Mouse (Mus musculus) ES-Bruce4 (cell line): ENCODE measurements around the gene Slc25a39. TPM values are rescaled to one million over a fixed set of nuclear protein-coding genes. Genes with fewer than 3 reads are reported as not detected.
A peak's percentile ranks its signal among the peaks of the same experiment; 100 is the strongest.

Source experiments
- H3K27ac ChIP-seq: 2 replicates; pipeline ENCODE4 v1.5.1; 2012; ENCODE audit warnings: low read length, inconsistent platforms; ENCODE audit not compliant: insufficient read depth
- H3K27me3 ChIP-seq: 2 replicates; pipeline ENCODE4 v1.6.1; 2012; ENCODE audit warnings: mild to moderate bottlenecking, low read length, inconsistent platforms; ENCODE audit not compliant: control insufficient read depth, poor library complexity, insufficient read depth, severe bottlenecking
- H3K36me3 ChIP-seq: 2 replicates; pipeline ENCODE4 v1.6.1; 2012; ENCODE audit warnings: inconsistent platforms, mild to moderate bottlenecking, low read length, moderate library complexity; ENCODE audit not compliant: control insufficient read depth, poor library complexity, insufficient read depth, severe bottlenecking
- H3K4me1 ChIP-seq: one replicate; pipeline ENCODE4 v1.8.1; 2011; ENCODE audit warnings: low read length; ENCODE audit not compliant: control insufficient read depth, insufficient read depth
- H3K4me3 ChIP-seq: 2 replicates; pipeline ENCODE4 v1.5.1; 2011; ENCODE audit warnings: low read depth, mild to moderate bottlenecking, low read length
- H3K9ac ChIP-seq: 2 replicates; pipeline ENCODE4 v1.6.1; 2012; ENCODE audit warnings: low read depth, mild to moderate bottlenecking, inconsistent platforms; ENCODE audit not compliant: poor library complexity, severe bottlenecking
- H3K9me3 ChIP-seq: replicated peaks from 2 replicates; pipeline ENCODE4 v1.6.1; 2012; ENCODE audit warnings: mild to moderate bottlenecking, low read length, inconsistent platforms; ENCODE audit not compliant: control insufficient read depth, poor library complexity, insufficient read depth, severe bottlenecking
- CTCF ChIP-seq: IDR thresholded peaks from one replicate; pipeline ENCODE4 v1.8.1; 2011; ENCODE audit warnings: low read depth, low read length
- EP300 ChIP-seq: IDR thresholded peaks from 2 replicates; pipeline ENCODE4 v1.6.1; 2011; ENCODE audit warnings: low read depth, low read length; ENCODE audit not compliant: insufficient read depth
- POLR2A ChIP-seq: IDR thresholded peaks from one replicate; pipeline ENCODE4 v1.8.1; 2011; ENCODE audit warnings: low read length; ENCODE audit not compliant: insufficient read depth
- polyA plus RNA-seq: library from polyadenylated mRNA; stranded (reverse); fragments of >200 nt; gene quantifications from 2 replicates; pipeline ENCODE4 v1.2.4, GENCODE M21; 2011; ENCODE audit warnings: low read depth; ENCODE audit not compliant: missing spikeins, insufficient read depth, insufficient read length

Slc25a39 gene
- polyA plus RNA-seq: 284 and 342 TPM in 2 replicates

DNA sequence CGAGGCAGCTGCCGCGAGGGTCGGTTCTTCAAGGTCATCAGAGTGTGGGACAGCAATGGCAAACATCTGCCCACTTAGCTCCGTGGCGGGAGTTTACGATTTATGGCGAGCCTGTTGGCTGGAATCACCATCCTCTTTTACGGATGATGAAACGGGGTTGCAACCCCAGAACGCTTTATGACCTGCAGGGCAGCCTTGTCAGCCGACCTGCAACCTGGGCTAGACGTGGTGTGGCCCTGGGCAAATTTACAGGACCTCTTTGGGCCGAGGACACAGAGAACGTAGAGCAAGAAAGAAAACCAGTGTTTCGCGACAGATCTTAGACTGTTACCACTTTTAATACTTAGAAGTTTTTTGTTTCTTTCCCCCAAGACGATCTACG, at the start of gene Slc25a39:
Gene Slc25a39, minus strand, starts transcription at position 113 of the 382 bp plus-strand sequence.
- Histone ChIP-seq H3K4me1 (peaks cover 4% of the 10 kb centered on the region), H3K4me3 (peak within 1 kb of the TSS; percentile 98), H3K27me3 (no peaks in the 10 kb centered on the region), H3K9ac (peak within 1 kb of the TSS; percentile 91), H3K27ac (peak within 1 kb of the TSS; percentile 81), H3K36me3 (peaks cover 32% of the 10 kb centered on the region), H3K9me3 (no peaks in the 10 kb centered on the region)
- TF ChIP-seq POLR2A (no peak), EP300 (no peak), CTCF (no peak)

GRCm38 (mm10) chr11:102455740-102456396, 48.1 kb upstream of the Slc25a39 start:
- TF ChIP-seq CTCF: peak; percentile 13
- no peak for TF ChIP-seq POLR2A

DNA sequence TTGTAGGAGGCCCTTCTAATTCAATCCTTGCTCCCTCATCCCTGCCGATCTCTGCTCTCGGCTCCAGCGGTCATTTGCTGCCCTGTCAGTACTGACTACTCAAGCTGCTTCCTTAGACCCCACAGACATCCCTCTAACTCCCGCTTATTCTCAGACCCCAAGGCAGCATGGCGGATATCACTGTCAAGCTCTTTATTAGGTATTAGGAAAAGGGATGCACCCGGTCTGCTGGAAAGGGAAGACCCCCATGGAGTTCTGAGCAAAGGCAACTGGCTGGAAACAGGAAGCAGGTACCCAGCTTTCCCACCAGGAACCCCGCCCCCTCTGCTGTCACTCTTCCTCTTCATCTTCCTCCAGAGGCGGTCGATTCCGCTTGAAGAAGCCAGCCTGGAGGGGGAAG, 45.4 kb upstream of the Slc25a39 start:
- Histone ChIP-seq H3K36me3 (no peaks in the 10 kb centered on the region), H3K4me1 (peaks cover 4% of the 10 kb centered on the region), H3K4me3 (no peak overlapping the region), H3K9me3 (no peaks in the 10 kb centered on the region), H3K9ac (no peak overlapping the region), H3K27ac (no peak overlapping the region), H3K27me3 (no peaks in the 10 kb centered on the region)
- TF ChIP-seq POLR2A (no peak), CTCF (no peak), EP300 (no peak)

More at GRCm38 (mm10) chr11:102455740-102456396, 48.1 kb upstream of the Slc25a39 start:
- peaks cover 2% of the 10 kb centered on the region for H3K4me1 ChIP-seq
- no peaks in the 10 kb centered on the region for H3K9me3 ChIP-seq
- H3K27me3 ChIP-seq: no peaks in the 10 kb centered on the region
- H3K4me3 ChIP-seq: peak overlapping the region; percentile 70
- no peaks in the 10 kb centered on the region for H3K36me3 ChIP-seq
- no peak overlapping the region for H3K27ac ChIP-seq
- no peak overlapping the region for H3K9ac ChIP-seq

DNA sequence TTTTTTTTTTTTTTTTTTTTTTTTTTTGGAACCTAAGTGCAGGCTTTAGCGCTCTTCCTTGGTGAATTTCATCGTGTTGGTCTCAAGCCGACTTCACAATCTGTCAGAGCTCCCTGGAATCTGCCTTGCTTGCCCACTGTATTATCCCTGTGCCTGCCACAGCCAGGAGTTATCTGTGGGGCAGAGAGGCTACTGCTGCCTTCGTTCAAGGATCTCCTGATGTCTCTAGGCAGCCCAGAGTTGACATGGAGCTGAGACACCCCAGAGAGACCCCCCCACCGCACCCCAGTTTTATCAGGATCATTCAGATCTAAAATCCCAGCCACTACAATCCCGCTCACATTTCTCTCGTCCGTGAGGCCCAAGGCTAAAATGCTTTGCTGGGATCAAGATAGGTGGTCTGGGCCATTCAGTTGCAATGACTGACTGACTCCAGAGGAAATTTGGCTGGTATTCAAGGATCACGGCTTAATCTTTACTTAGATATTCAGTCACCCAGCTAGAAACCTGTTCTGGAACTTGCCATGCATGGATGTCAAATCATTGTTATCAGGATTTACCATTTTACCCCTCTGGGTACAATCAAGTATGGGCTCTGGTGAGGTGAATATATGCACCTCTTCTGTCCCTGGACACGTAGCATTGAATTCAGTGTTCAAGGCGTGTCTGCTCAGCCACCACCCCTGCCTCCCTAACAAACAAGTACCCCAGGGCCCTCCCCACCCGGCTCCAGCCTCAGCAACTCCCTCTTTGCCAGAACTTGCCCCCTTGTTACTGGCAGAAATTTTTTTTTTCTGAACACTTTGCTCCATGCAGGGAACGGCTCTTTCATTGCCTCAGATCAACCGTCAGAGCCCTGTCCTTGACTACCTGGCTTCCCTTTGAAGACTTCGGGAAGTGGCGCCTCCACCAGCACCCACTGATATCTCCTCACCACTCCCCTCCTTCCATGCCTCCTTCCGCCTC, 41.6 kb upstream of the Slc25a39 start:
- no peak overlapping the region for H3K9ac ChIP-seq
- TF ChIP-seq POLR2A (no peak), EP300 (no peak), CTCF (no peak)
- peaks cover 2% of the 10 kb centered on the region for H3K4me1 ChIP-seq
- H3K27ac ChIP-seq: no peak overlapping the region
- H3K9me3 ChIP-seq: no peaks in the 10 kb centered on the region
- H3K27me3 ChIP-seq: peaks cover 3% of the 10 kb centered on the region; the same call in 1 of the 2 replicates
- no peaks in the 10 kb centered on the region for H3K36me3 ChIP-seq
- no peak overlapping the region for H3K4me3 ChIP-seq

DNA sequence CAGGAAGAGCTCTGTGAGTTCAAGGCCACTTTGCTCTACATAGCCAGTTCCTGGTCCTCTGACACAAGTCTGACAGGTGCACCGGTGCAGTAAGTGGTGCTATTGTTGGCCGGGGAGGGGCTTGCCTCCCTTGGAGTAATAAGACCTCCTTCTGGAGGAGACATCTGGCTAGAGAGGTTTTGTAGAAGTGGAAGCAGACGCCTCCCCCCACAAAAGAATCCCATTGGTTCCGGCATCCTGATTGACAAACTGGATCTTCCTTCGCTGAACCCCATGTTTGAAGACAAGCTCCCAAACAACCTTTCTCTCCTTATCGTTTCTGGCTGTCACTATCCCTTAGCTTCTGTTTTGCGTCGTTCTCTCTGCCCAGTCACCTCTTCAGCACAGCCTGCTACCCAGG, 40.6 kb upstream of the Slc25a39 start:
- no peaks in the 10 kb centered on the region for H3K9me3 ChIP-seq
- peaks cover 3% of the 10 kb centered on the region; the same call in 1 of the 2 replicates for H3K27me3 ChIP-seq
- no peak overlapping the region for H3K4me3 ChIP-seq
- H3K4me1 ChIP-seq: peaks cover 2% of the 10 kb centered on the region
- H3K27ac ChIP-seq: no peak overlapping the region
- H3K36me3 ChIP-seq: no peaks in the 10 kb centered on the region
- TF ChIP-seq CTCF (no peak), EP300 (no peak), POLR2A (no peak)
- no peak overlapping the region for H3K9ac ChIP-seq

DNA sequence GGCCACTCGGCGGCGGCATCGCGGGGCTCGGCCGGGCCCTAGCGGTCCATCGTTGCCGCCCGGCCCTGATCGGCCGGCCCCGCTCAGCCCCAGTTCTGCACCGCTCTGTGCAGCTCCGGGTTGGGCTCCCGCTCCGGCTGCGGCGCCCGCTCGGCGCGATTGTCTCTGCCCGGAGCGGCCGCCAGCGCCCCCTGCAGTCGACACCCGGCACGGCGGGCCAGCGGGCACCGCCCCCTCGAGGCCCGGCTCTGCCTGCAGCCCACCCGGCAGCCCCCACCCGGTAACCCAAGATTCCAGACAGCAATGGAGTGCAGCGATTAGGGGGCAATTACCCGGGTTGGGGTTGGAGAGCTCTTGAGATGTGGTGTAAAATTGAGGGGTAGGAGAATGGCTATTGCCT, 39.8 kb upstream of the Slc25a39 start, which contains the start of gene Fam171a2:
Gene Fam171a2, minus strand, starts transcription at position 186 of the 400 bp plus-strand sequence.
- H3K4me3 ChIP-seq: peak within 1 kb of the TSS; percentile 88
- peaks cover 2% of the 10 kb centered on the region for H3K4me1 ChIP-seq
- no peaks in the 10 kb centered on the region for H3K9me3 ChIP-seq
- H3K9ac ChIP-seq: peak within 1 kb of the TSS; percentile 90
- no peak for TF ChIP-seq EP300
- peak; percentile 60 for TF ChIP-seq CTCF
- no peak for TF ChIP-seq POLR2A
- H3K36me3 ChIP-seq: no peaks in the 10 kb centered on the region
- peaks cover 3% of the 10 kb centered on the region; the same call in 1 of the 2 replicates for H3K27me3 ChIP-seq
- no peak within 1 kb of the TSS for H3K27ac ChIP-seq
